Mouse (Mus musculus) MEL (cell line): Measurements from ENCODE around the gene Mr1. TPM values are rescaled to one million over a fixed set of nuclear protein-coding genes. Genes with fewer than 3 reads are reported as not detected.
A peak's percentile ranks its signal among the peaks of the same experiment; 100 is the strongest.

ENCODE experiments used
- DNase-seq: peaks from one replicate; pipeline ENCODE4 v3.0.0; 2011; ENCODE audit warnings: low read depth, low spot score
- H3K27ac ChIP-seq: 2 replicates; pipeline ENCODE4 v1.5.1; 2012; ENCODE audit warnings: low read depth, mild to moderate bottlenecking, control low read depth, low read length, moderate library complexity; ENCODE audit not compliant: control insufficient read depth
- H3K27me3 ChIP-seq, 2 experiments: fragments of 150-350 bp in 1 of 2; sonication (generic) in 1 of 2; 2 replicates each; pipeline ENCODE4 v1.6.1; 2012; ENCODE audit warnings: low read length in 2 of 2, mild to moderate bottlenecking in 2 of 2, improper control_type of control experiment in 1 of 2, moderate library complexity in 1 of 2; ENCODE audit not compliant: insufficient read depth in 2 of 2, control insufficient read depth in 1 of 2
- H3K36me3 ChIP-seq, 2 experiments: 2 replicates each; pipeline ENCODE4 v1.6.1; 2012 to 2014; ENCODE audit warnings: low read length in 2 of 2, improper control_type of control experiment in 1 of 2, inconsistent platforms in 1 of 2, mild to moderate bottlenecking in 1 of 2; ENCODE audit not compliant: insufficient read depth in 2 of 2, control insufficient read depth in 1 of 2
- H3K4me1 ChIP-seq, 2 experiments: fragments of 150-350 bp in 1 of 2; sonication (generic) in 1 of 2; 2 replicates each; pipeline ENCODE4 v1.6.1; 2012; ENCODE audit warnings: low read length in 2 of 2, improper control_type of control experiment in 1 of 2, mild to moderate bottlenecking in 1 of 2; ENCODE audit not compliant: insufficient read depth in 2 of 2, control insufficient read depth in 1 of 2
- H3K4me3 ChIP-seq, 2 experiments: fragments of 150-350 bp in 1 of 2; sonication (generic) in 1 of 2; 2 replicates each; pipeline ENCODE4 v1.5.1; 2012; ENCODE audit warnings: low read depth in 2 of 2, low read length in 2 of 2, mild to moderate bottlenecking in 2 of 2, moderate library complexity in 2 of 2, control low read depth in 1 of 2, improper control_type of control experiment in 1 of 2; ENCODE audit not compliant: control insufficient read depth in 1 of 2, insufficient read depth in 1 of 2
- H3K79me2 ChIP-seq: 2 replicates; pipeline ENCODE4 v1.6.1; 2012; ENCODE audit warnings: mild to moderate bottlenecking, low read length, moderate library complexity; ENCODE audit not compliant: control insufficient read depth, poor library complexity, insufficient read depth
- H3K9ac ChIP-seq: 2 replicates; pipeline ENCODE4 v1.6.1; 2012; ENCODE audit warnings: low read depth, mild to moderate bottlenecking, control low read depth, low read length, moderate library complexity; ENCODE audit not compliant: control insufficient read depth, poor library complexity, severe bottlenecking
- H3K9me3 ChIP-seq: fragments of 150-350 bp; sonication (generic); replicated peaks from 2 replicates; pipeline ENCODE4 v1.6.1; 2012; ENCODE audit warnings: mild to moderate bottlenecking, low read length, improper control_type of control experiment, moderate library complexity; ENCODE audit not compliant: insufficient read depth
- BHLHE40 ChIP-seq: IDR thresholded peaks from 2 replicates; pipeline ENCODE4 v1.6.1; 2012; ENCODE audit warnings: low read depth, mild to moderate bottlenecking, inconsistent platforms, low read length, improper control_type of control experiment, borderline replicate concordance
- EP300 ChIP-seq, 2 experiments: IDR thresholded peaks; 2 replicates each; pipeline ENCODE4 v1.6.1; 2011; ENCODE audit warnings: improper control_type of control experiment in 2 of 2, low read length in 2 of 2, low read depth in 1 of 2, mild to moderate bottlenecking in 1 of 2
- ETS1 ChIP-seq: IDR thresholded peaks from 2 replicates; pipeline ENCODE4 v1.6.1; 2012; ENCODE audit warnings: low read depth, mild to moderate bottlenecking, inconsistent platforms, low read length, improper control_type of control experiment, moderate library complexity
- MAFK ChIP-seq: IDR thresholded peaks from 2 replicates; pipeline ENCODE4 v1.6.1; 2011; ENCODE audit warnings: low read depth, mild to moderate bottlenecking, low read length, improper control_type of control experiment, borderline replicate concordance
- MAZ ChIP-seq: IDR thresholded peaks from 2 replicates; pipeline ENCODE4 v1.6.1; 2012; ENCODE audit warnings: low read depth, mild to moderate bottlenecking, inconsistent platforms, low read length, improper control_type of control experiment
- MEF2A ChIP-seq: IDR thresholded peaks from 2 replicates; pipeline ENCODE4 v1.6.1; 2014; ENCODE audit warnings: low read depth, mild to moderate bottlenecking, inconsistent platforms, low read length, improper control_type of control experiment; ENCODE audit not compliant: poor library complexity, insufficient replicate concordance, severe bottlenecking; ENCODE audit errors: extremely low read depth
- MXI1 ChIP-seq: IDR thresholded peaks from 2 replicates; pipeline ENCODE4 v1.6.1; 2011; ENCODE audit warnings: mild to moderate bottlenecking, low read depth, low read length, improper control_type of control experiment
- NELFE ChIP-seq: IDR thresholded peaks from 2 replicates; pipeline ENCODE4 v1.6.1; 2011; ENCODE audit warnings: low read depth, low read length, improper control_type of control experiment
- POLR2AphosphoS5 ChIP-seq: IDR thresholded peaks from 2 replicates; pipeline ENCODE4 v1.6.1; 2012; ENCODE audit warnings: low read depth, borderline replicate concordance, mild to moderate bottlenecking, inconsistent platforms, low read length, moderate library complexity, mixed read lengths
- SMC3 ChIP-seq: IDR thresholded peaks from 2 replicates; pipeline ENCODE4 v1.6.1; 2011; ENCODE audit warnings: low read depth, low read length, improper control_type of control experiment
- USF2 ChIP-seq, 2 experiments: IDR thresholded peaks; 2 replicates each; pipeline ENCODE4 v1.6.1; 2011 to 2012; ENCODE audit warnings: improper control_type of control experiment in 2 of 2, low read length in 2 of 2, borderline replicate concordance in 1 of 2, inconsistent platforms in 1 of 2, low read depth in 1 of 2, mild to moderate bottlenecking in 1 of 2; ENCODE audit not compliant: insufficient read depth in 1 of 2
- ZKSCAN1 ChIP-seq: IDR thresholded peaks from 2 replicates; pipeline ENCODE4 v1.6.1; 2012; ENCODE audit warnings: low read depth, mild to moderate bottlenecking, inconsistent platforms, low read length, improper control_type of control experiment, moderate library complexity
- ZMIZ1 ChIP-seq: IDR thresholded peaks from 2 replicates; pipeline ENCODE4 v1.6.1; 2012; ENCODE audit warnings: low read depth, mild to moderate bottlenecking, inconsistent platforms, low read length, improper control_type of control experiment, moderate library complexity
- polyA plus RNA-seq, 2 experiments: library from polyadenylated mRNA; stranded (reverse) in 1 of 2; unstranded in 1 of 2; fragments of >175 nt in 1 of 2; fragments of >200 nt in 1 of 2; gene quantifications; 2 replicates each; pipeline versions ENCODE4 v1.2.1 to v1.2.4; 2012; ENCODE audit warnings: low replicate concordance in 2 of 2, low read depth in 1 of 2; ENCODE audit not compliant: insufficient read length in 2 of 2, insufficient read depth in 1 of 2, missing spikeins in 1 of 2
- total RNA-seq: library from RNA; depleted of rRNA; stranded (reverse); fragments of 300-350 nt; gene quantifications from 2 replicates; pipeline ENCODE4 v1.2.3, GENCODE M21; 2012

Mr1 gene
- total and polyA plus RNA-seq, 3 experiments: 2.0 to 3.9 TPM; not detected in 1

GRCm38 (mm10) chr1:155172895-155173643 is 26.5 kb upstream of the Mr1 start:
- no peak overlapping the region for H3K4me3 ChIP-seq
- no peak overlapping the region for H3K27ac ChIP-seq
- no peak for DNase-seq
- peaks cover 0 to 16% of the 10 kb centered on the region in 2 experiments; a peak in 3 of 4 replicates for H3K4me1 ChIP-seq
- TF ChIP-seq ZMIZ1 (no peak), POLR2AphosphoS5 (peak; percentile 72; the same call in 1 of the 2 replicates)
- TF ChIP-seq, all 39 proteins: peak for 1
- peaks cover 2 to 5% of the 10 kb centered on the region in 2 experiments; a peak in 3 of 4 replicates for H3K36me3 ChIP-seq
- no peaks in the 10 kb centered on the region for H3K27me3 ChIP-seq
- no peaks in the 10 kb centered on the region for H3K9me3 ChIP-seq
- peaks cover 2% of the 10 kb centered on the region; the same call in 1 of the 2 replicates for H3K79me2 ChIP-seq
- H3K9ac ChIP-seq: no peak overlapping the region

- Histone ChIP-seq H3K9ac (no peak overlapping the region), H3K36me3 (peaks cover 0 to 5% of the 10 kb centered on the region in 2 experiments; a peak in 2 of 4 replicates), H3K79me2 (peaks cover 7% of the 10 kb centered on the region), H3K4me3 (no peak overlapping the region), H3K27me3 (no peaks in the 10 kb centered on the region), H3K4me1 (peaks cover 0 to 17% of the 10 kb centered on the region in 2 experiments; a peak in 3 of 4 replicates), H3K9me3 (no peaks in the 10 kb centered on the region), H3K27ac (no peak overlapping the region)
- no peak for DNase-seq
- TF ChIP-seq ETS1 (no peak), NELFE (no peak), MXI1 (no peak), BHLHE40 (no peak), MAZ (no peak), ZKSCAN1 (no peak), SMC3 (no peak), MAFK (no peak), USF2 (IDR thresholded peaks at IDR 0.05; ENCODE audit: borderline replicate concordance in 1 of 2, insufficient read depth in 1 of 2, low read depth in 1 of 2, low read length in 2 of 2) (no peak), MEF2A (no peak), EP300 (IDR thresholded peaks at IDR 0.05; ENCODE audit: low read depth in 1 of 2, low read length in 2 of 2) (no peak)
Measured at GRCm38 (mm10) chr1:155169935-155170334, 23.3 kb upstream of the Mr1 start.
